Mouse (Mus musculus) B cell, adult 67 days (primary cell): ENCODE measurements around the gene Nagk. TPM values are rescaled to one million over a fixed set of nuclear protein-coding genes. Genes with fewer than 3 reads are reported as not detected.

ENCODE experiments used
- total RNA-seq, 2 experiments: library from RNA; stranded (reverse); gene quantifications; 4 replicates each; pipeline ENCODE4 v1.2.4; 2023

Nagk gene
- 10 to 100 TPM; 21.2 to 22.7 TPM for total RNA-seq

DNA sequence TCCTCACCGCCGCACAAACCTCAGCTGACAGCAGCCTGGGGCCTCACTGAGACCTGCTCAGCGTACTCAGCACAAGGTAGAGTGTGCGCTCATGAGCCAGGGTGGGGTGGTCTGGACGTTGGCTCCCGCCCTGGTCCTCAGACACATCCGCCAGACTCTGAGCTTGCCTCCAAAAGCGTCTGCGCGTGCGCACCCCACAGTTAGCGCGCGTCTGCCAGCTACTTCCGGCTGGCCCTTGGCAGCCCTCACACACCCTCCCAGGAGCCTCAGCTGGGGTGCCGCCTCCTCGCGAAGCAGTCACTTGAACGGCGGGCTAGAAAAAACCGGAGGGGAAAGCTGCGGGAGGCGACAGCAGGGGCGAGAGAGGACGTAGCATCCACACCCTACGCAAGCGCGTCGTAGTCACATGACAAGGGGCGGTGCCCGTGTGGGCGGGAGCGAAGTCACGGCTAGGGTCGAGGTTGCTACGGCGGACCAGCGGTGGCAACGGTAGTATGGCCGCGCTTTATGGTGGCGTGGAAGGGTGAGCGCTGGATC, at the start of gene Nagk:
Gene Nagk, plus strand, starts transcription at position 223 of the 537 bp plus-strand sequence.

DNA sequence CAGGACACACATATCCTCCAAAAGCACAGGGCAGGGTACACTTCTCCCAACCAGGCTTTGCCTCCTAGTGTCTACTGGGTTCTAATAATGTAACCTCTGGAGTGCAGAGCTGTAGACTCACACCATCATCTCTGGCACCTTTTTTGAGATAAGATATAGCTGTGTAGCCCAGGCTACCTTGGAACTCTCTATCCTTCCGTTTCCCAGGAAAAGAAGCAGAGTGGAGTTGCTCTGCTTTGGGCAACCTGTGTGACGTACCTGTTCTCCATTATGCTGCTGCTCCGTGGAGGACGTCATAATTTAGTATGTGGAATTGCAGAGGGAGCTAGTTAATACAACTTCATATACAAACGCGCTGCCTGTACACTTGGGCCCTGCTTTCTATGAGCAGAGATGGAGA, 32.4 kb upstream of the Nagk start, which contains the start of gene Ankrd53:
Gene Ankrd53, plus strand, starts transcription at position 301 of the 400 bp plus-strand sequence.

DNA sequence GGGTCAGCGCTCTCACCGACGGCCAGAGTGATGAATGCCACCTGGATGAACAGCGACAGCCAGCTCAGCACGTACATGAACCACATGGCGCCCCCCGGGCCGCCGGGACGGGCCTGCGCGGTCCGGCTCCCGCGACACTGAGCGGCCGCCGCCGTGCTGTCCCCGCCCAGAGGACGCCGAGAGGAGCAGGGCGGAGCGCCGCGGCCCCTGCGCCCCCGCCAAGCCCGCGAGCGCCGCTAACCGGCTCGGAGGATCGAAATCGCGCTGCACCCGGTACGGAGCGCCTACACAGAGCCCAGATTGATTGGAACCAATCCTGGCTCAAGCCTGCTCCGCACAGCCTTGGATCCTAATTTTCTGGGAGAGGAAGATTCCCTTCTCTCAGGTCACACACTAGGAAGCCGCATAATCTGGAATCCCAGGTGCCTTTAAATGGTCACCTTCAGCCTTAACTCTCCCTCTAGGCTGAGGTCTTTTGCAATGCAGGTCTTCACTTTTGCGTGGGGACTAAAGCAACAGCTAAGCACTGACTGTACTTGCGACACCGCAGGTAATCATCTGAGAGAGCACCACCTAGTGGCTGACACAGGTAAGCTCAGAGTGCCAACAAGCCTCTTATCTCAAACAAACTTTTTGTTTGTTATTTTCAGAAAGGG, 19.0 kb upstream of the Nagk start, which contains the start of gene Tex261:
Gene Tex261, minus strand, starts transcription at position 176 of the 656 bp plus-strand sequence.

DNA sequence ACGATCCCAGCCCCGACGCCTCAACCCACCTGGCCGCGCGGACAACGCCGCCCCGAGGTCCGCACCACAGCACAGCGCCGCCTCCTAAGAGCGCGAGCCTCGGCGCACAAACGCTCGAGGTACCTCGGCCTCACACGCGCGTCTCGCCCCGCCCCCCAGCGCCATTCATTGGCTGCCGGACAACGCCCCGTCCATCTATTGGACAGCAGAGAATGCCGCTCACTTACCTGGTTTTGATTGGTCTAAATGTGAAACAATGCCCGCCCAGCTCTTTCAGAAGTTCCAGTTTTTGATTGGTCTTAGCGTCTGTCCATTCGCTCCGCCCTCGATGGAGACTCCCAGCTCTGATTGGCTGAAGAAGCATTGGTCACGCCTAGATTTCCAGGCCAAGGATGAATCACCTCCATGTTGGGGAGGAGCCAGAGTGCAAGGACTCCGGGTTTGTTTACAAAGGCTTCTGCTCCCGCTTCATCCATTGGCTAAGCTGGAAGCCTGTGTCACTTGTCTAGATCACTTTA, 36.9 kb downstream of the Nagk start, which contains the start of gene Paip2b:
Gene Paip2b, minus strand, starts transcription at position 136 of the 518 bp plus-strand sequence.

Other genes starting within 250 kb of the Nagk start
- gene Stambp, start 222.3 kb upstream of the Nagk start, total RNA-seq = 10 to 100 TPM; 19.8 to 21.8 TPM
- gene Clec4f, start 138.8 kb upstream of the Nagk start, total RNA-seq = not detected
- gene Cd207, start 117.1 kb upstream of the Nagk start, total RNA-seq = not detected
- not detected for gene Vax2, start 83.7 kb upstream of the Nagk start, total RNA-seq
- not detected for gene Atp6v1b1, start 52.0 kb upstream of the Nagk start, total RNA-seq
- gene Ankrd53, start 32.3 kb upstream of the Nagk start, total RNA-seq = not detected
- gene Tex261, start 19.2 kb upstream of the Nagk start, total RNA-seq = 10 to 100 TPM; 54.4 to 54.5 TPM
- 10 to 100 TPM; 38.3 to 45.1 TPM for gene Paip2b, start 36.8 kb downstream of the Nagk start, total RNA-seq
- gene Zfp638, start 72.1 kb downstream of the Nagk start, total RNA-seq = 100 to 1,000 TPM; 174 to 190 TPM
- under 1 TPM in 1 of 2 experiments, not detected in 1; 0.09 TPM for gene Dysf, start 213.6 kb downstream of the Nagk start, total RNA-seq